Mouse (Mus musculus) embryo, embryonic 11 days (tissue): Measurements from ENCODE around the gene Ufc1.

Source experiments
- DNase-seq: peaks from one replicate; pipeline ENCODE4 v3.0.0-alpha.2; 2015

Ufc1 gene

GRCm38 (mm10) chr1:171286517-171286916 is 8.3 kb downstream of the Ufc1 start:
- DNase-seq: no peak

- DNase-seq: no peak
Observed at GRCm38 (mm10) chr1:171285096-171285892, 9.5 kb downstream of the Ufc1 start.

- no peak for DNase-seq
Observed at GRCm38 (mm10) chr1:171284491-171284890, 10.3 kb downstream of the Ufc1 start.

GRCm38 (mm10) chr1:171283188-171284160 is 11.3 kb downstream of the Ufc1 start:
- DNase-seq: no peak

- no peak for DNase-seq
Observed at GRCm38 (mm10) chr1:171282086-171282805, 12.6 kb downstream of the Ufc1 start.

GRCm38 (mm10) chr1:171281528-171281923 is 13.3 kb downstream of the Ufc1 start:
- peak; percentile 82 for DNase-seq

- DNase-seq: peak; percentile 95
Observed at GRCm38 (mm10) chr1:171280916-171281527, 13.8 kb downstream of the Ufc1 start, which contains the start of gene Ppox. Gene Ppox (minus strand): TSS chr1:171281186.

GRCm38 (mm10) chr1:171280250-171280915 is 14.4 kb downstream of the Ufc1 start:
- no peak for DNase-seq

- no peak for DNase-seq
Observed at GRCm38 (mm10) chr1:171279721-171280120, 15.1 kb downstream of the Ufc1 start.

GRCm38 (mm10) chr1:171279012-171279705 is 15.7 kb downstream of the Ufc1 start:
- no peak for DNase-seq

GRCm38 (mm10) chr1:171278436-171278835 is 16.4 kb downstream of the Ufc1 start:
- no peak for DNase-seq

GRCm38 (mm10) chr1:171277736-171278135 is 17.1 kb downstream of the Ufc1 start:
- no peak for DNase-seq

- DNase-seq: no peak
Observed at GRCm38 (mm10) chr1:171276110-171276748, 18.6 kb downstream of the Ufc1 start.

- DNase-seq: no peak
Observed at GRCm38 (mm10) chr1:171275144-171275734, 19.6 kb downstream of the Ufc1 start.

GRCm38 (mm10) chr1:171274171-171274570 is 20.7 kb downstream of the Ufc1 start:
- DNase-seq: no peak

- no peak for DNase-seq
Observed at GRCm38 (mm10) chr1:171272086-171272485, 22.7 kb downstream of the Ufc1 start.

GRCm38 (mm10) chr1:171271622-171272021 is 23.2 kb downstream of the Ufc1 start:
- no peak for DNase-seq

GRCm38 (mm10) chr1:171271196-171271595 is 23.6 kb downstream of the Ufc1 start:
- DNase-seq: no peak

- peak; percentile 44 for DNase-seq
Observed at GRCm38 (mm10) chr1:171270573-171270900, 24.3 kb downstream of the Ufc1 start.

- peak; percentile 95 for DNase-seq
Observed at GRCm38 (mm10) chr1:171269848-171270572, 24.8 kb downstream of the Ufc1 start, which contains the start of gene B4galt3. Gene B4galt3 (plus strand): TSS chr1:171270328.
